Mouse (Mus musculus): ENCODE data around the gene Bsph2. TPM values are rescaled to one million over a fixed set of nuclear protein-coding genes. Genes with fewer than 3 reads are reported as not detected.

Gene Bsph2
- not detected in 2 replicates for polyA plus RNA-seq (2015; fragmentation: Nextera tagmentation; extraction: Ambion mirVana)

DNA sequence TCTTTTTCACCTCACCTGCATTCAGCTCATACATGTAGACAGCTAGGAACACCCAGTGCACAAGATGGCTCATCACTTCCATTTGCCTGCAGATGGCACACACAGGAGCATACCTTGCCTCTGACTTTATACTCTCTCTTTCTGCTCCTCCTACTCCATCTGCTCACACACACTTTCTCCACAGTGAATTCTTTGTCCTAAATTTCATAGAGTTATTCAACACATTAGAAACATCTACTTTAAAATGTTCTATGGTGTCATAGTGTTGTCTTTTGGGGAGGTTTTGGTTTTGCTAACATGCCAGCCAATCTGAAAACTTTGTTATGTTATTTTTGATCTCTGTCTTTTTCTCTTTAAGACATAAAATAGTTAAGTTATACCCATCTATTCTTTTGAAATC is at the start of gene Bsph2:
TSS of gene Bsph2 (minus strand) at position 101 of the 400 bp plus-strand sequence.

Other genes with a start within 250 kb of the Bsph2 start
- gene Pla2g4c, start 246.4 kb downstream of the Bsph2 start, polyA plus RNA-seq (2015; fragmentation: Nextera tagmentation; extraction: Ambion mirVana) = 9.5 and 11.2 TPM in 2 replicates
- not detected in 2 replicates for gene Cabp5, start 172.9 kb downstream of the Bsph2 start, polyA plus RNA-seq (2015; fragmentation: Nextera tagmentation; extraction: Ambion mirVana)
- gene Bsph1, start 120.2 kb downstream of the Bsph2 start, polyA plus RNA-seq (2015; fragmentation: Nextera tagmentation; extraction: Ambion mirVana) = not detected in 2 replicates
- not detected in 2 replicates for gene Sult2a5, start 52.9 kb upstream of the Bsph2 start, polyA plus RNA-seq (2015; fragmentation: Nextera tagmentation; extraction: Ambion mirVana)
- not detected in 2 replicates for gene Sult2a2, start 162.4 kb upstream of the Bsph2 start, polyA plus RNA-seq (2015; fragmentation: Nextera tagmentation; extraction: Ambion mirVana)